Mouse (Mus musculus) embryonic facial prominence, embryonic 13.5 days (tissue): ENCODE results near the gene Zdhhc7. TPM values are rescaled to one million over a fixed set of nuclear protein-coding genes. Genes with fewer than 3 reads are reported as not detected.

Experiments
- ATAC-seq: fragments of 200-750 bp; cut with Nextera tagmentation; 2 replicates; pipeline ENCODE4 v1.8.0; 2017; ENCODE audit warnings: low read depth; ENCODE audit not compliant: insufficient number of reproducible peaks, insufficient read depth, low FRiP score, low TSS enrichment
- H3K27ac ChIP-seq: fragments of 300-500 bp; sonication (generic); 2 replicates; pipeline ENCODE4 v1.5.1; 2015; ENCODE audit warnings: moderate library complexity, mild to moderate bottlenecking, inconsistent platforms
- H3K27me3 ChIP-seq: fragments of 300-500 bp; sonication (generic); 2 replicates; pipeline ENCODE4 v1.6.1; 2015; ENCODE audit warnings: mild to moderate bottlenecking, inconsistent platforms
- H3K36me3 ChIP-seq: fragments of 300-500 bp; sonication (generic); 2 replicates; pipeline ENCODE4 v1.6.1; 2015; ENCODE audit warnings: mild to moderate bottlenecking, inconsistent platforms
- H3K4me1 ChIP-seq: fragments of 300-500 bp; sonication (generic); 2 replicates; pipeline ENCODE4 v1.6.1; 2015; ENCODE audit warnings: inconsistent platforms
- H3K4me2 ChIP-seq: fragments of 300-500 bp; sonication (generic); 2 replicates; pipeline ENCODE4 v1.6.1; 2015; ENCODE audit warnings: moderate library complexity, mild to moderate bottlenecking, inconsistent platforms
- H3K4me3 ChIP-seq: fragments of 300-500 bp; sonication (generic); 2 replicates; pipeline ENCODE4 v1.5.1; 2015; ENCODE audit warnings: mild to moderate bottlenecking, inconsistent platforms
- H3K9ac ChIP-seq: fragments of 300-500 bp; sonication (generic); 2 replicates; pipeline ENCODE4 v1.6.1; 2015; ENCODE audit warnings: mild to moderate bottlenecking, inconsistent platforms
- H3K9me3 ChIP-seq: fragments of 300-500 bp; sonication (generic); 2 replicates; pipeline ENCODE4 v1.6.1; 2016; ENCODE audit warnings: inconsistent platforms
- WGBS: fragments of 180-500 bp; shearing (Covaris S2); methylation state at CpG from one replicate; pipeline ENCODE4 v1.1.7; 2015; ENCODE audit warnings: mixed read lengths; 5-methylcytosine and 5-hydroxymethylcytosine counted together
- polyA plus RNA-seq: library from polyadenylated mRNA; unstranded; fragments of >200 nt; fragmentation: Nextera tagmentation; extraction: Ambion mirVana; gene quantifications from 2 replicates; pipeline ENCODE4 v1.2.1, GENCODE M21; 2015

The Zdhhc7 gene
- polyA plus RNA-seq, 1 experiment from 2014 or later, result 36.0 TPM

GRCm38 (mm10) chr8:120091032-120091431, 10.2 kb downstream of the Zdhhc7 start:
- no peak overlapping the region for H3K27ac ChIP-seq
- H3K4me1 ChIP-seq, result no peaks in the 10 kb centered on the region
- no peak overlapping the region for H3K9ac ChIP-seq
- peaks cover 61% of the 10 kb centered on the region for H3K36me3 ChIP-seq
- ATAC-seq, result no peak
- no peak overlapping the region for H3K4me2 ChIP-seq
- H3K27me3 ChIP-seq, result no peaks in the 10 kb centered on the region
- no peak overlapping the region for H3K4me3 ChIP-seq
- no peaks in the 10 kb centered on the region for H3K9me3 ChIP-seq
- 94% methylated on average over 3 of the region's 3 CpGs for WGBS

GRCm38 (mm10) chr8:120089511-120089910, 11.8 kb downstream of the Zdhhc7 start:
- no peak overlapping the region for H3K4me3 ChIP-seq
- peaks cover 76% of the 10 kb centered on the region for H3K36me3 ChIP-seq
- no peak for ATAC-seq

GRCm38 (mm10) chr8:120084783-120085182, 16.5 kb downstream of the Zdhhc7 start:
- H3K36me3 ChIP-seq, result peaks cover 84% of the 10 kb centered on the region
- no peak overlapping the region for H3K4me2 ChIP-seq
- H3K27me3 ChIP-seq, result no peaks in the 10 kb centered on the region
- no peaks in the 10 kb centered on the region for H3K4me1 ChIP-seq
- no peak overlapping the region for H3K27ac ChIP-seq
- no peak for ATAC-seq
- WGBS, result 90% methylated on average over 8 of the region's 8 CpGs
- no peak overlapping the region for H3K9ac ChIP-seq
- no peak overlapping the region for H3K4me3 ChIP-seq
- no peaks in the 10 kb centered on the region for H3K9me3 ChIP-seq

More at GRCm38 (mm10) chr8:120089511-120089910, 11.8 kb downstream of the Zdhhc7 start:
- Histone ChIP-seq H3K9ac (no peak overlapping the region), H3K27ac (no peak overlapping the region), H3K4me2 (no peak overlapping the region), H3K27me3 (no peaks in the 10 kb centered on the region), H3K4me1 (no peaks in the 10 kb centered on the region), H3K9me3 (no peaks in the 10 kb centered on the region)
- WGBS, result 77% methylated on average over 7 of the region's 7 CpGs

GRCm38 (mm10) chr8:120083261-120083660, 18.0 kb downstream of the Zdhhc7 start:
- Histone ChIP-seq H3K4me3 (no peak overlapping the region), H3K9me3 (no peaks in the 10 kb centered on the region), H3K9ac (no peak overlapping the region), H3K27ac (no peak overlapping the region), H3K27me3 (no peaks in the 10 kb centered on the region), H3K4me1 (no peaks in the 10 kb centered on the region), H3K4me2 (no peak overlapping the region), H3K36me3 (peaks cover 77% of the 10 kb centered on the region)
- WGBS, result 94% methylated on average over 8 of the region's 8 CpGs
- no peak for ATAC-seq

- no peak for ATAC-seq
- Histone ChIP-seq H3K4me2 (no peak overlapping the region), H3K9me3 (no peaks in the 10 kb centered on the region), H3K36me3 (peaks cover 40% of the 10 kb centered on the region), H3K27me3 (no peaks in the 10 kb centered on the region), H3K27ac (peak overlapping the region; percentile 2; the same call in 1 of the 2 replicates), H3K4me3 (no peak overlapping the region), H3K9ac (no peak overlapping the region), H3K4me1 (no peaks in the 10 kb centered on the region)
- 51% methylated on average over 5 of the region's 5 CpGs for WGBS
These were observed 21.9 kb downstream of the Zdhhc7 start for GRCm38 (mm10) chr8:120079361-120079760.

- Histone ChIP-seq H3K36me3 (peaks cover 32% of the 10 kb centered on the region), H3K4me3 (no peak overlapping the region), H3K27ac (no peak overlapping the region), H3K4me1 (peaks cover 4% of the 10 kb centered on the region; the same call in 1 of the 2 replicates), H3K9me3 (no peaks in the 10 kb centered on the region), H3K27me3 (no peaks in the 10 kb centered on the region), H3K4me2 (no peak overlapping the region), H3K9ac (no peak overlapping the region)
- no peak for ATAC-seq
- WGBS, result 14% methylated on average over 10 of the region's 10 CpGs
These were observed 23.2 kb downstream of the Zdhhc7 start for GRCm38 (mm10) chr8:120078080-120078479.

- H3K27me3 ChIP-seq, result no peaks in the 10 kb centered on the region
- peaks cover 4% of the 10 kb centered on the region for H3K36me3 ChIP-seq
- 30% methylated on average over 6 of the region's 6 CpGs for WGBS
- no peak overlapping the region for H3K4me2 ChIP-seq
- 0 out of 2 replicates have a peak overlapping the region, but pooled peaks have one; percentile 21 for H3K9ac ChIP-seq
- H3K4me3 ChIP-seq, result no peak overlapping the region
- no peak overlapping the region for H3K27ac ChIP-seq
- peaks cover 22% of the 10 kb centered on the region for H3K4me1 ChIP-seq
- no peaks in the 10 kb centered on the region for H3K9me3 ChIP-seq
- no peak for ATAC-seq
These were observed 25.9 kb downstream of the Zdhhc7 start for GRCm38 (mm10) chr8:120075347-120075746.

- ATAC-seq, result no peak
- WGBS, result 75% methylated on average over 6 of the region's 6 CpGs
- Histone ChIP-seq H3K4me3 (no peak overlapping the region), H3K9me3 (no peaks in the 10 kb centered on the region), H3K27ac (no peak overlapping the region), H3K4me2 (no peak overlapping the region), H3K36me3 (no peaks in the 10 kb centered on the region), H3K9ac (no peak overlapping the region), H3K27me3 (no peaks in the 10 kb centered on the region), H3K4me1 (peaks cover 22% of the 10 kb centered on the region)
These were observed 26.8 kb downstream of the Zdhhc7 start for GRCm38 (mm10) chr8:120074516-120074915.

- no peak for ATAC-seq
- H3K9me3 ChIP-seq, result no peaks in the 10 kb centered on the region
- no peak overlapping the region for H3K4me3 ChIP-seq
- H3K27ac ChIP-seq, result no peak overlapping the region
- H3K4me2 ChIP-seq, result no peak overlapping the region
- WGBS, result 69% methylated on average over 8 of the region's 8 CpGs
- H3K9ac ChIP-seq, result no peak overlapping the region
- peaks cover 28% of the 10 kb centered on the region for H3K4me1 ChIP-seq
- no peaks in the 10 kb centered on the region for H3K27me3 ChIP-seq
- H3K36me3 ChIP-seq, result no peaks in the 10 kb centered on the region
These were observed 28.5 kb downstream of the Zdhhc7 start for GRCm38 (mm10) chr8:120072827-120073226.

- Histone ChIP-seq H3K4me1 (peaks cover 28% of the 10 kb centered on the region), H3K36me3 (no peaks in the 10 kb centered on the region), H3K4me3 (no peak overlapping the region), H3K9me3 (no peaks in the 10 kb centered on the region), H3K27ac (no peak overlapping the region), H3K4me2 (no peak overlapping the region), H3K27me3 (no peaks in the 10 kb centered on the region), H3K9ac (no peak overlapping the region)
- WGBS, result 57% methylated on average over 9 of the region's 9 CpGs
- no peak for ATAC-seq
These were observed 29.0 kb downstream of the Zdhhc7 start for GRCm38 (mm10) chr8:120072259-120072658.

GRCm38 (mm10) chr8:120071684-120072083, 29.6 kb downstream of the Zdhhc7 start:
- ATAC-seq, result peak; percentile 71; the same call in 1 of the 2 replicates

GRCm38 (mm10) chr8:120067936-120068668, 33.2 kb downstream of the Zdhhc7 start:
- Histone ChIP-seq H3K4me1 (peaks cover 40% of the 10 kb centered on the region), H3K4me2 (no peak overlapping the region), H3K27ac (no peak overlapping the region), H3K27me3 (no peaks in the 10 kb centered on the region), H3K9ac (no peak overlapping the region), H3K4me3 (no peak overlapping the region), H3K9me3 (no peaks in the 10 kb centered on the region), H3K36me3 (no peaks in the 10 kb centered on the region)
- ATAC-seq, result no peak
- WGBS, result 65% methylated on average over 19 of the region's 19 CpGs

More at GRCm38 (mm10) chr8:120071684-120072083, 29.6 kb downstream of the Zdhhc7 start:
- H3K27ac ChIP-seq, result no peak overlapping the region
- 26% methylated on average over 4 of the region's 4 CpGs for whole genome bisulfite sequencing
- H3K4me3 ChIP-seq, result no peak overlapping the region
- H3K9ac ChIP-seq, result no peak overlapping the region
- no peaks in the 10 kb centered on the region for H3K27me3 ChIP-seq
- H3K4me1 ChIP-seq, result peaks cover 28% of the 10 kb centered on the region
- no peak overlapping the region for H3K4me2 ChIP-seq
- no peaks in the 10 kb centered on the region for H3K9me3 ChIP-seq
- H3K36me3 ChIP-seq, result no peaks in the 10 kb centered on the region
